Mouse (Mus musculus) retina, adult 2 months (tissue): ENCODE measurements around the gene Olfr1392.
"Not testable (repeated sequence)": the region's sequence is repeated elsewhere in the genome, so short reads cannot be mapped to it uniquely, and the experiment has no call there.

Source experiments
- DNase-seq: peaks from one replicate; pipeline ENCODE4 v3.0.0-alpha.2; 2012; ENCODE audit warnings: low read depth, low spot score

The Olfr1392 gene

GRCm38 (mm10) chr11:49308547-49308946 lies 23.5 kb downstream of the Olfr1392 start:
- not testable (repeated sequence) for DNase-seq

GRCm38 (mm10) chr11:49322442-49322841 lies 37.4 kb downstream of the Olfr1392 start, which contains the start of gene Olfr1391:
Gene Olfr1391, plus strand, starts transcription at chr11:49322742.
- no peak for DNase-seq

GRCm38 (mm10) chr11:49326726-49327125 lies 41.6 kb downstream of the Olfr1392 start:
- no peak for DNase-seq

GRCm38 (mm10) chr11:49329686-49330085 lies 44.6 kb downstream of the Olfr1392 start:
- no peak for DNase-seq

- no peak for DNase-seq
These were observed 49.8 kb downstream of the Olfr1392 start, which contains the start of gene Olfr1390 for GRCm38 (mm10) chr11:49334888-49335287. Gene Olfr1390, plus strand, starts transcription at chr11:49335188.

- DNase-seq: no peak
These were observed 52.2 kb downstream of the Olfr1392 start for GRCm38 (mm10) chr11:49337150-49337832.
